Mouse (Mus musculus): ENCODE results near the gene AI182371. TPM values are rescaled to one million over a fixed set of nuclear protein-coding genes. Genes with fewer than 3 reads are reported as not detected.

The AI182371 gene
- polyA plus RNA-seq, 1 experiment from 2014 or later: not detected

GRCm38 (mm10) chr2:35060256-35060655 lies 41.1 kb downstream of the AI182371 start:
- Histone ChIP-seq H3K27me3 (ENCODE audit: insufficient read depth, low read length) (no peaks in the 10 kb centered on the region), H3K36me3 (ENCODE audit: insufficient read depth) (no peaks in the 10 kb centered on the region), H3K4me2 (no peak overlapping the region), H3K27ac (ENCODE audit: low read depth) (no peak overlapping the region), H3K9me3 (ENCODE audit: low read depth, low read length) (no peaks in the 10 kb centered on the region), H3K4me1 (ENCODE audit: insufficient read depth) (no peaks in the 10 kb centered on the region), H3K9ac (no peak overlapping the region), H3K4me3 (ENCODE audit: low read depth, low read length) (no peak overlapping the region)
- 62% methylated on average over 5 of the region's 5 CpGs for WGBS
- no peak for TF ChIP-seq CTCF (IDR thresholded peaks at IDR 0.05; ENCODE audit: low read depth)
- DNase-seq (no peak), ATAC-seq (ENCODE audit: insufficient read depth) (no peak)

GRCm38 (mm10) chr2:35058325-35058724 lies 43.0 kb downstream of the AI182371 start:
- DNase-seq (no peak), ATAC-seq (ENCODE audit: insufficient read depth) (no peak)
- Histone ChIP-seq H3K9ac (no peak overlapping the region), H3K9me3 (ENCODE audit: low read depth, low read length) (no peaks in the 10 kb centered on the region), H3K4me3 (ENCODE audit: low read depth, low read length) (no peak overlapping the region), H3K36me3 (ENCODE audit: insufficient read depth) (no peaks in the 10 kb centered on the region), H3K27ac (ENCODE audit: low read depth) (no peak overlapping the region), H3K27me3 (ENCODE audit: insufficient read depth, low read length) (no peaks in the 10 kb centered on the region), H3K4me1 (ENCODE audit: insufficient read depth) (no peaks in the 10 kb centered on the region), H3K4me2 (no peak overlapping the region)
- no peak for TF ChIP-seq CTCF (IDR thresholded peaks at IDR 0.05; ENCODE audit: low read depth)
- WGBS: 72% methylated on average over 2 of the region's 2 CpGs

- no peak overlapping the region for H3K9ac ChIP-seq
- TF ChIP-seq CTCF (IDR thresholded peaks at IDR 0.05; ENCODE audit: low read depth): no peak
- no peak for ATAC-seq (ENCODE audit: insufficient read depth)
- no peaks in the 10 kb centered on the region for H3K36me3 ChIP-seq (ENCODE audit: insufficient read depth)
- no peaks in the 10 kb centered on the region for H3K4me1 ChIP-seq (ENCODE audit: insufficient read depth)
- no peaks in the 10 kb centered on the region for H3K9me3 ChIP-seq (ENCODE audit: low read depth, low read length)
- no peak overlapping the region for H3K4me2 ChIP-seq
- 78% methylated on average over 11 of the region's 11 CpGs for WGBS
- no peak overlapping the region for H3K27ac ChIP-seq (ENCODE audit: low read depth)
- H3K27me3 ChIP-seq (ENCODE audit: insufficient read depth, low read length): no peaks in the 10 kb centered on the region
- no peak for DNase-seq
- no peak overlapping the region for H3K4me3 ChIP-seq (ENCODE audit: low read depth, low read length)
Measured at GRCm38 (mm10) chr2:35057243-35057642, 44.1 kb downstream of the AI182371 start.

GRCm38 (mm10) chr2:35048851-35049250 lies 52.5 kb downstream of the AI182371 start:
- Histone ChIP-seq H3K27ac (ENCODE audit: low read depth) (no peak overlapping the region), H3K9ac (no peak overlapping the region), H3K4me1 (ENCODE audit: insufficient read depth) (no peaks in the 10 kb centered on the region), H3K9me3 (ENCODE audit: low read depth, low read length) (no peaks in the 10 kb centered on the region), H3K36me3 (ENCODE audit: insufficient read depth) (no peaks in the 10 kb centered on the region), H3K4me2 (no peak overlapping the region), H3K4me3 (ENCODE audit: low read depth, low read length) (no peak overlapping the region), H3K27me3 (ENCODE audit: insufficient read depth, low read length) (no peaks in the 10 kb centered on the region)
- no peak for ATAC-seq (ENCODE audit: insufficient read depth)
- WGBS: 34% methylated on average over 5 of the region's 5 CpGs
- DNase-seq: peak; percentile 73
- peak; percentile 78 for TF ChIP-seq CTCF (IDR thresholded peaks at IDR 0.05; ENCODE audit: low read depth)

- 73% methylated on average over 2 of the region's 2 CpGs for WGBS
- H3K9me3 ChIP-seq (ENCODE audit: low read depth, low read length): no peaks in the 10 kb centered on the region
- ATAC-seq (ENCODE audit: insufficient read depth) (no peak), DNase-seq (peak; percentile 84)
- no peak overlapping the region for H3K27ac ChIP-seq (ENCODE audit: low read depth)
- no peak overlapping the region for H3K4me2 ChIP-seq
- no peaks in the 10 kb centered on the region for H3K27me3 ChIP-seq (ENCODE audit: insufficient read depth, low read length)
- no peaks in the 10 kb centered on the region for H3K4me1 ChIP-seq (ENCODE audit: insufficient read depth)
- no peak overlapping the region for H3K4me3 ChIP-seq (ENCODE audit: low read depth, low read length)
- H3K36me3 ChIP-seq (ENCODE audit: insufficient read depth): no peaks in the 10 kb centered on the region
- H3K9ac ChIP-seq: no peak overlapping the region
- TF ChIP-seq CTCF (IDR thresholded peaks at IDR 0.05; ENCODE audit: low read depth): peak; percentile 79
Measured at GRCm38 (mm10) chr2:35044956-35045355, 56.4 kb downstream of the AI182371 start.

GRCm38 (mm10) chr2:35038580-35039375 lies 62.6 kb downstream of the AI182371 start:
- no peak for TF ChIP-seq CTCF (IDR thresholded peaks at IDR 0.05; ENCODE audit: low read depth)
- Histone ChIP-seq H3K27ac (ENCODE audit: low read depth) (no peak overlapping the region), H3K27me3 (ENCODE audit: insufficient read depth, low read length) (no peaks in the 10 kb centered on the region), H3K4me3 (ENCODE audit: low read depth, low read length) (no peak overlapping the region), H3K9ac (no peak overlapping the region), H3K9me3 (ENCODE audit: low read depth, low read length) (no peaks in the 10 kb centered on the region), H3K36me3 (ENCODE audit: insufficient read depth) (no peaks in the 10 kb centered on the region), H3K4me2 (no peak overlapping the region), H3K4me1 (ENCODE audit: insufficient read depth) (no peaks in the 10 kb centered on the region)
- ATAC-seq (ENCODE audit: insufficient read depth) (no peak), DNase-seq (no peak)
- WGBS: 93% methylated on average over 9 of the region's 9 CpGs

Other genes with a start within 250 kb of the AI182371 start
- 0.57 and 0.64 TPM in 2 replicates for gene Cutal, start 227.1 kb downstream of the AI182371 start, polyA plus RNA-seq (2014; fragmentation: Nextera tagmentation; extraction: Ambion mirVana)
- 117 and 121 TPM in 2 replicates for gene Psmd5, start 226.6 kb downstream of the AI182371 start, polyA plus RNA-seq (2014; fragmentation: Nextera tagmentation; extraction: Ambion mirVana)
- gene Phf19, start 187.5 kb downstream of the AI182371 start, polyA plus RNA-seq (2014; fragmentation: Nextera tagmentation; extraction: Ambion mirVana): 3.3 and 4.9 TPM in 2 replicates
- gene Traf1, start 139.8 kb downstream of the AI182371 start, polyA plus RNA-seq (2014; fragmentation: Nextera tagmentation; extraction: Ambion mirVana): 0.79 and 1.4 TPM in 2 replicates
- 0.49 and 1.5 TPM in 2 replicates for gene Hc, start 40.1 kb downstream of the AI182371 start, polyA plus RNA-seq (2014; fragmentation: Nextera tagmentation; extraction: Ambion mirVana)
- gene Cntrl, start 7.9 kb upstream of the AI182371 start, polyA plus RNA-seq (2014; fragmentation: Nextera tagmentation; extraction: Ambion mirVana): 30.5 and 30.8 TPM in 2 replicates
- gene Rab14, start 99.6 kb upstream of the AI182371 start, polyA plus RNA-seq (2014; fragmentation: Nextera tagmentation; extraction: Ambion mirVana): 301 and 305 TPM in 2 replicates
- 95.9 and 112 TPM in 2 replicates for gene Gsn, start 154.8 kb upstream of the AI182371 start, polyA plus RNA-seq (2014; fragmentation: Nextera tagmentation; extraction: Ambion mirVana)
- gene Stom, start 235.4 kb upstream of the AI182371 start, polyA plus RNA-seq (2014; fragmentation: Nextera tagmentation; extraction: Ambion mirVana): 30.6 and 33.3 TPM in 2 replicates